Mouse (Mus musculus): ENCODE results near the gene Itpr2. TPM values are rescaled to one million over a fixed set of nuclear protein-coding genes. Genes with fewer than 3 reads are reported as not detected.

Gene Itpr2
- polyA plus RNA-seq, 1 experiment from 2014 or later = 9.3 TPM

DNA sequence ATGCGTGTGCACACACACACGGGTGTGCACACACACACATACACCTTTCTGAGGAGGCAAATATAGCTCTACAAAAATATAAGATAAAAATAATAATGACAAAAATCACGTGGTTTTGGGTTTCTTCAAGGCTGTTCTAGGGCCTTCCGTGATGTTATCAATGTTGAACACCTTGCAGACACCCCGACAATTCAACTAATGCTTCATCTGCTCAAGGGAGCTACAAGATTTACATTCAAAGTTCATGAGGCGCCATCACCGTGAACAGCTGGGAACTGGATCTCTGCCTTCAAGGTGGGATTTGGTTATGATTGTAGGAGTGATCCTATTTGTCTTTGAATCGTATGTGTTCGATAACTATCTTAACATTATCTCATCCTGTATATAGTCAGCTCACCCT, 166.8 kb downstream of the Itpr2 start:
- H3K27me3 ChIP-seq (replicated peaks) = no peaks in the 10 kb centered on the region
- WGBS = 96% methylated on average over 9 of the region's 9 CpGs
- H3K27ac ChIP-seq = no peak overlapping the region
- no peaks in the 10 kb centered on the region for H3K9me3 ChIP-seq
- H3K36me3 ChIP-seq (replicated peaks) = no peaks in the 10 kb centered on the region
- no peak overlapping the region for H3K4me3 ChIP-seq
- no peaks in the 10 kb centered on the region for H3K4me1 ChIP-seq
- ATAC-seq (replicated peaks) = no peak
- H3K4me2 ChIP-seq = no peak overlapping the region
- H3K9ac ChIP-seq = no peak overlapping the region

DNA sequence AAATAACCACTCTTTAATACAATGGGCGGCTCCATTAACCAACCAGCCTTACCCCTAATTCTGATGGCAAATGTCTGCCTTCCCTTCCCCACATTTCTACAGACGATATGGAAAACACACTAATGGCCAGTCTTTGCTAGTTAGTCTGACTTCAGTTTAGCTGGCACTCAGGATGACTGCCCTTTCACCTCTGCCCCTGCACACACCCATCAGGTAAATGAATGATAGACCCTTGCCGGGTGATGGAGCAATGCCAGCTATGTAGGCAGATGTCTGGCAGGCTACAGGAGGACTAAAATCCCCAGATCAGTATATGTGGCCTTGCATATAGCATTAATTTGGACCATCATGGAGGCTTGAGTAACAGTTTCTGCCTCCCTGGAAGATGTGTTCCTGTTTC, 168.5 kb downstream of the Itpr2 start:
- no peak overlapping the region for H3K9ac ChIP-seq
- H3K27me3 ChIP-seq (replicated peaks) = no peaks in the 10 kb centered on the region
- H3K9me3 ChIP-seq = no peaks in the 10 kb centered on the region
- 89% methylated on average over 3 of the region's 3 CpGs for WGBS
- no peaks in the 10 kb centered on the region for H3K36me3 ChIP-seq (replicated peaks)
- no peak overlapping the region for H3K4me3 ChIP-seq
- no peak for ATAC-seq (replicated peaks)
- no peak overlapping the region for H3K27ac ChIP-seq
- no peak overlapping the region for H3K4me2 ChIP-seq
- no peaks in the 10 kb centered on the region for H3K4me1 ChIP-seq

DNA sequence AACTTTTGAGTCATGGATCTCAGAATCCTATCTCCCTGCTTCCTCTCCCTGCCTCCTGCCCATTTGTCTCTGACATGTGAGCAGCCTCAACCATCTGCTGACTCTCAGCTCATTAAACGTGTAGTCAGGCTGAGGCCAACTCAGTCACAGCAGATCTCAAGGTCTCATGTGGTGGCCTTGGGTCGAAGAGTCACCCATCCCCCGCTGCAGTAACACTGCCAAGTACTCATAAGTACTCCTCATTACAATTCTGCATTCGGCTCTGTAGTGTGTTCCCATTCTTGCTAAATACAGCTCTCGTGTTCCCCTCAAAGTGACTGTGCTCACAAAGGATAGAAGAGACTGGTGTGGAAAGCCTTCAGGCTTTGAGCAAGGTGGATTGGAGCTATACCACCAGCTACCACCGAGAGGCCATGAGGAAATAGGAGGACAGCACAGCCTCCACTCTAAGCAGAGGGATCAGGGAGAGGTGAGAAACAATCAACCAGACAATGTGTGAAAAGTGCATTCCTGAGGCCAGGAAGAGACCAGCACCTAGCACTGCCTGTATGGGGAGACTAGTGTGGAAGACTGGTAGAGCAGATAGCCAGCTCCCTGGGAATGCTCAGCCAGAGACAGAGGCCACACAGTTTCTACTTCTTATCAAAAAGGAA, 170.9 kb downstream of the Itpr2 start:
- Histone ChIP-seq H3K27ac (no peak overlapping the region), H3K27me3 (replicated peaks) (no peaks in the 10 kb centered on the region), H3K9ac (no peak overlapping the region), H3K4me3 (no peak overlapping the region), H3K9me3 (no peaks in the 10 kb centered on the region), H3K4me2 (no peak overlapping the region), H3K4me1 (no peaks in the 10 kb centered on the region), H3K36me3 (replicated peaks) (no peaks in the 10 kb centered on the region)
- no peak for ATAC-seq (replicated peaks)
- WGBS = 73% methylated on average over 6 of the region's 6 CpGs

DNA sequence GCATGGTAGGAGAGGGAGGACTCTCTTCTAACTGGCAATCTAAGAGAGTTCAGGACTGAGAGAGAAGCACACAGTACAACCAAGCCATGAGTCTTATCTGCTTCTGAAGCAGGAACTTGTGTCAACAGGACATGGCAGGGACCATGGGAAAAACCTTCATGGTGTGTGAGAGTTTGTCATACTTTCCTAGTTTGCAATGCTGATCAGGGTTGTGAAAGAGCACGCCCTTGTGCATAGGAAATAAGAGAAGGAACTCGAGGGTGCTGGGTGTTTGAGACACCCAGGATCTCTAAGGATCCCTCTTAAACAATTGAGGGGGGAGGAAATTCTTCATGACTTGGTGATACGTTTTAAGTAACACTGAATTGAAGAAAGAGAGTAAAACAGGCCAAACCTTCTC, 172.9 kb downstream of the Itpr2 start:
- Histone ChIP-seq H3K27me3 (replicated peaks) (no peaks in the 10 kb centered on the region), H3K9ac (no peak overlapping the region), H3K36me3 (replicated peaks) (no peaks in the 10 kb centered on the region), H3K4me1 (no peaks in the 10 kb centered on the region), H3K27ac (no peak overlapping the region), H3K9me3 (no peaks in the 10 kb centered on the region), H3K4me2 (no peak overlapping the region), H3K4me3 (no peak overlapping the region)
- WGBS = 84% methylated on average over 3 of the region's 3 CpGs
- no peak for ATAC-seq (replicated peaks)

DNA sequence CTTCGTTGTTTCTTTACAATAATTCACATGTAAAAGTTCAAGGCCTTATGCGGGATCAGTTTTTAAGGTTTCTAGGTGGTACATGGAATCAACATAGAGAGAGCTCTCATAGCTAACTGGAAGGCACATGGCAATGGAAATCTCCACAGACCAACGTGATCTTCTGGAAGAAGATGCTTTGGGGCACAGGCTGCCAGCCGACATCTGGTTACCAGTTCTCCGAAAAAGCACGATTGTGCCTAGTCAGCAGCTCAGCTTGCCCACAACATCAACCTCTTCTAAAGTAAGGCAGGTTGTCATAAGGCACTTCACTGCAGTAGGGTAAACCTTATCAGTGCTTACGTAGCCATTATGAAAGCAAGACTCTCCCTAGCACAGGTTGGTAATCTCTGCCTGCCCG, 175.4 kb downstream of the Itpr2 start:
- Histone ChIP-seq H3K36me3 (replicated peaks) (no peaks in the 10 kb centered on the region), H3K4me3 (no peak overlapping the region), H3K27ac (no peak overlapping the region), H3K4me2 (no peak overlapping the region), H3K9ac (no peak overlapping the region), H3K4me1 (no peaks in the 10 kb centered on the region), H3K9me3 (no peaks in the 10 kb centered on the region), H3K27me3 (replicated peaks) (no peaks in the 10 kb centered on the region)
- no peak for ATAC-seq (replicated peaks)
- WGBS = 95% methylated on average over 8 of the region's 8 CpGs

DNA sequence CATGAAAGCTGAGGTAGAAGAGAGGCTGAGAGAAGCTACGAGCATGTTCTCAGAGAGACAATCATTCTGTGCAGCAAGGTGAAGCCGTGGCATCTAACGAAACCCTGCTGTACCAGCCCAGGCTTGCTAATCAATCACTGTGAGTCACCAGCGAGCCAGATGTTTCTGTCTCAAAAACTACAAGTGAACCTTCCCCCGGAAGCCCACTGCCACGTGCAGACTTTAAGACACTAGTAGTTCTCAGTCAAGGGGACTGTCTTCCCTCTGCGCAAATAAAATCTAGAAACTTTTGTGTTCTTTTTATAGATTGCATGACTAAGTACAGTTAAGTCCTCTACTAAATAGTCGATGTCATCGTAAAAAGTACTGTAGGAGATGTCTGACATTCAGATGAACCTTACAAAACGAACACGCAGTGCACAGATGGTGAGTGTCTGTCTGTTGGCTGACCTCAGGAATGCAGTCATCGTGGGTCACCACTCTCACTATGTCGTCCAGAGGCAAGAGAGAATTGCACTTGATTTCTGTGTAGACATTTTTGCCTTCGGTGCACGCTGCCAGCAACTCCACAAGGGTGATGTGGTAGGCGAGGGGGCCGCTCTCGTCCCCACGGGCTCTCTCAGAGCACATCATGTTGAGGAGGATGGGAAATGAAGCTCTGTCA, 177.3 kb downstream of the Itpr2 start:
- H3K9me3 ChIP-seq = no peaks in the 10 kb centered on the region
- no peak overlapping the region for H3K4me3 ChIP-seq
- no peak for ATAC-seq (replicated peaks)
- WGBS = 84% methylated on average over 19 of the region's 19 CpGs
- H3K4me1 ChIP-seq = no peaks in the 10 kb centered on the region
- H3K9ac ChIP-seq = no peak overlapping the region
- H3K36me3 ChIP-seq (replicated peaks) = no peaks in the 10 kb centered on the region
- no peak overlapping the region for H3K27ac ChIP-seq
- H3K4me2 ChIP-seq = no peak overlapping the region
- no peaks in the 10 kb centered on the region for H3K27me3 ChIP-seq (replicated peaks)

DNA sequence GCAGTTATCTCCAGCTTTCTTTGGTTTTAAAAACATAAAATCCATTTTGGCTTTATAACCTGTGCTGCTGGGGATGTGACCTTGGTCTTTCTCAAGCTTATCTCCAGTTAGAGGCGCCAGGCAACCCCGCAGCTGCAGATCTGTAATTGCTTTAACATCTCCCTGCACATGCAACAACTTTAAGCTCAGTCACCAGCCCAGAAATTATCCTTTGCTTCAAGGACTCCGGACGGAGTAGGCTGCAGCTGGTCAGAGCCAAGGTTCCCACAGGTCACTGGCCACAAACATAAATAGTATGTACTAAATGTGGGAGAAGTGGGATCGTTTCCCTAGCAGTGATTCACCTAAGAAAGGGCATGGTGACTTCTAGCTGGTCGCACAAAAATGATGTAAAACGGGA, 179.5 kb downstream of the Itpr2 start:
- Histone ChIP-seq H3K4me2 (no peak overlapping the region), H3K9me3 (no peaks in the 10 kb centered on the region), H3K27ac (no peak overlapping the region), H3K4me1 (no peaks in the 10 kb centered on the region), H3K4me3 (no peak overlapping the region), H3K9ac (no peak overlapping the region), H3K27me3 (replicated peaks) (no peaks in the 10 kb centered on the region), H3K36me3 (replicated peaks) (no peaks in the 10 kb centered on the region)
- no peak for ATAC-seq (replicated peaks)
- 79% methylated on average over 7 of the region's 7 CpGs for WGBS

DNA sequence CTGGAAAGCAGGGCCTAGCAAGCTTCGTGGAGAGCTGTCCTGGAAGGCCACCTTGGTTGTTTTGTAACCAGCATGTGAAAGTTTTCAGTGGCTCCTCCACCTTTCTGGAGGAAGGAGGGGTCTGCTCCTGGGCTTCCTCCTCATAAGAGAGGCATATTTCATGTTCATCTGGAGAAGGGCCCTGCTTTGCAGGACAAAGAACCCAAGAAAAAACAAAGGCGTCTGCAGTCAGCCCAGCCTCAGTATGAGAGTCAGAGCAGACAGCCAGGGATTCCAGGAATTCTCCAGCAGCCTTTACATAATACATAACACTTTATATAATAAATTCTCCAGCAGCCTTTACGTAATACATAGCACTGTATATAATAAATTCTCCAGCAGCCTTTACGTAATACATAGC, 180.1 kb downstream of the Itpr2 start:
- Histone ChIP-seq H3K9ac (no peak overlapping the region), H3K27me3 (replicated peaks) (no peaks in the 10 kb centered on the region), H3K4me1 (no peaks in the 10 kb centered on the region), H3K9me3 (no peaks in the 10 kb centered on the region), H3K36me3 (replicated peaks) (no peaks in the 10 kb centered on the region), H3K27ac (no peak overlapping the region), H3K4me3 (no peak overlapping the region), H3K4me2 (no peak overlapping the region)
- 73% methylated on average over 4 of the region's 4 CpGs for WGBS
- no peak for ATAC-seq (replicated peaks)

DNA sequence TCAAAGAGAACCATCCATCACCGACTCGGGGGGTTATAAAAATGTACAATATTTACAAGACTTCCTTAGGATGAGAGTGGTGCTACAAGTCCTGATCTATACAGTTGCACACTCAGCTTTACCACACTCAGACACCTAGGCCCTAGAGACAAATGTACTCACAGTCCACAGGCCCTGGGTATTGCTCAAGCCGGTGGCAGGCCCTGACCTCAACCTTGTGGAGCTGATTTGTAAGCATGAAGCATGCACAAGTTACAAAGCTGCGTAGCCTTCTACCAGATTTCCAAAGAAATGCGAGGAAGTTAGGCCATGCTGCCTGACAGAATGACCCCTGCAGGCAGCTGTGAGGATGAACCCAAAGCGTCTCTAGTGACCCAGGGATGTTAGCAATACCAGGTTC, 185.6 kb downstream of the Itpr2 start:
- Histone ChIP-seq H3K27ac (no peak overlapping the region), H3K9me3 (no peaks in the 10 kb centered on the region), H3K4me1 (no peaks in the 10 kb centered on the region), H3K9ac (no peak overlapping the region), H3K36me3 (replicated peaks) (no peaks in the 10 kb centered on the region), H3K4me2 (no peak overlapping the region), H3K27me3 (replicated peaks) (no peaks in the 10 kb centered on the region), H3K4me3 (no peak overlapping the region)
- WGBS = 85% methylated on average over 6 of the region's 6 CpGs
- ATAC-seq (replicated peaks) = no peak

DNA sequence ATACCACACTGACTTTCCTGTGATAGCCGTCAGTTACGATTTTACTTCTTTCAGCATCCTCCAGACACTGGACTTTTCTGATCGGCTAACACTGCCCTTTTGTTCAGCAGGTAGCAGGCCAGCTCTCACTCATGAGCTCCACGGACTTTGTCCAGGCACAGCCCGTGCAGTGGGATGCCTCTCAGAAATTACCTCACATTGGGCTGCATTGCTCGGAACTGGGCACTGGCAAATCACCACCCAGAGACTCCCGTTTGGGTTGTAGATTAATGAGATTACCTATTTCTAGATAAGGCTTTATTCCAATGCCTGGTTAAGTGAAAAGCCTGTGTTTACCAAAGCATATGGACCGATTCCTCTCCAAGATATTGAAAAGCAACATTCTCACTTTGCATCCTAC, 186.9 kb downstream of the Itpr2 start:
- Histone ChIP-seq H3K27me3 (replicated peaks) (no peaks in the 10 kb centered on the region), H3K4me1 (no peaks in the 10 kb centered on the region), H3K4me2 (no peak overlapping the region), H3K9ac (no peak overlapping the region), H3K27ac (no peak overlapping the region), H3K36me3 (replicated peaks) (no peaks in the 10 kb centered on the region), H3K4me3 (no peak overlapping the region), H3K9me3 (no peaks in the 10 kb centered on the region)
- no peak for ATAC-seq (replicated peaks)
- 94% methylated on average over 8 of the region's 8 CpGs for WGBS

DNA sequence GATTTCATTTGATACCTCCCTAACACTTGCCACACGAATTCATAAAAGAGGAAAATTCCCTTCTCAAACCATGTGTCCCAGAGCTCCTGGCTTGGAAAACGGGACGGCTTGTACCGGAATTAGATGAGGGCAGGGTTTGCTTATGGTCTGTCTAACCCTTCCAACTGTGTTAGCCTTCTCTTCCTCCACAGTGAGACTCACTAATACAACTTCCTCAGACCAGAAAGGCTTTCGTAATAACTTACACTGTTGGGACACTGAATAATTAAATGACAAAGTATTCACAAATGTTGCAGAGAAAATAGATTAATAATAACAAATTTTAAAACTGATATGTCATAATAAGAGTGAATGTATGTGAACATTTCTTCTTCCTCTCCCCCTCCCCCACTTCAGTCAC, 187.7 kb downstream of the Itpr2 start:
- WGBS = 78% methylated on average over 5 of the region's 5 CpGs
- no peaks in the 10 kb centered on the region for H3K27me3 ChIP-seq (replicated peaks)
- no peak for ATAC-seq (replicated peaks)

DNA sequence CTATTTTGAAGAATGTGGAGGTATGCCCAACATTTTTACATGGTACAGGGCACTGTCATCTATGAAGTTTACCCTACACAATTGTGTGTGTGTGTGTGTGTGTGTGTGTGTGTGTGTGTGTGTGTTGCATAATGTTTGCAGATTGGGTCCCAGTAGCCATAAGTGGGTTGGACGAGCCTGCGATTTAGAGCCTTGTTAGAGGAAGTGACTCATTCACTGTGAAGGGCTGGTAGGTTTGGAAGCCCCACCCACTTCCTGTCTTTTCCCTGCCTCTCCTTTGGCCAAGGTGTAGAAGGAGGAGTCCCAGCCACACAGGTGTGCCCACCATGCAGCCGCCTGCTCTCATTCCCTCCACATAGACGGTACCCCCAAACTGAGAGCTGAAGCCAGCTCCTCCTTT, 188.6 kb downstream of the Itpr2 start:
- 93% methylated on average over 4 of the region's 4 CpGs for WGBS
- Histone ChIP-seq H3K4me1 (no peaks in the 10 kb centered on the region), H3K4me2 (no peak overlapping the region), H3K27ac (no peak overlapping the region), H3K9ac (no peak overlapping the region), H3K36me3 (replicated peaks) (no peaks in the 10 kb centered on the region), H3K27me3 (replicated peaks) (no peaks in the 10 kb centered on the region), H3K4me3 (no peak overlapping the region), H3K9me3 (no peaks in the 10 kb centered on the region)
- ATAC-seq (replicated peaks) = no peak

More for the DNA sequence above, 187.7 kb downstream of the Itpr2 start:
- no peaks in the 10 kb centered on the region for H3K9me3 ChIP-seq
- no peak overlapping the region for H3K4me3 ChIP-seq
- H3K4me2 ChIP-seq = no peak overlapping the region
- H3K36me3 ChIP-seq (replicated peaks) = no peaks in the 10 kb centered on the region
- H3K4me1 ChIP-seq = no peaks in the 10 kb centered on the region
- no peak overlapping the region for H3K9ac ChIP-seq
- H3K27ac ChIP-seq = no peak overlapping the region

DNA sequence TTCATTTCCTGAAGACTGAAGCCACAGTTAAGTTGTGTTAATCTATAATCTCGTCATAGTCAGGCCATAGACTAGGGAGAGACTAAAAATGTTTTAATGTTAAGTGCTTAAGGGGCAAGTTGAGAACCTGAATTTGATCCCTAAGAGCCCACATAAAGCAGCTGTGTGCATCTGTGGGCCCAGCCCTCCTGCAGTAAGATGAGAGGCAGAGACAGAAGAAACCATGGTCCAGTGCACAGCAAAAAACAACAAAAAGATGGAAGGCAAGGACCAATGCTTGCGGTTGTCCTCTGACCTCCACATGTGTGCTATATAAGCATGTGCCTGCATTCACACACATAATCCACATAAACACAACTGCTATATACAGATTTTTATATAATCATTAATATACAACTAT, 191.8 kb downstream of the Itpr2 start:
- Histone ChIP-seq H3K27me3 (replicated peaks) (no peaks in the 10 kb centered on the region), H3K9me3 (no peaks in the 10 kb centered on the region), H3K4me2 (no peak overlapping the region), H3K9ac (no peak overlapping the region), H3K4me3 (no peak overlapping the region), H3K36me3 (replicated peaks) (no peaks in the 10 kb centered on the region), H3K4me1 (no peaks in the 10 kb centered on the region), H3K27ac (no peak overlapping the region)
- WGBS = 70% methylated on average over 2 of the region's 2 CpGs
- no peak for ATAC-seq (replicated peaks)

Measured in midbrain, embryonic 15.5 days (tissue).